Mouse (Mus musculus): ENCODE data around the gene Bloc1s5.

DNA sequence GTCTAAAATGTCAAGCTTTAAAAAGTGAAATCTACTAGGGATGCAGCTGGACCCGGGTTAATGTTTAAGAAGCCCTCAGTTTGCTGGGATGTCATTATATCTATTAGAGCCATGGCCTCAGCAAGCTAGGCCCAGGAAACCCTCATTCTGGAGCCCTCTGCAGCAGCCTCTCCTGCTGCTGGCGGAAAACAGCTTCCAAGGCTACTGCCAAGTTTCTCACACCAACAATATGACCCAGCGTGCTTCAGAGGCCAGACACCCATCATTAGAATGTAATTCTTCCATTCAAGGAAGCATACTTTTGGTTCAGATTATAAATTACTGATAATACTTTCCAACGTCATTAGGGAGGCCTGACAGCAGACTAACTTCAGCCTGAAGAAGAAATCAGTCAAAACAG, 18.0 kb downstream of the Bloc1s5 start:
- TF ChIP-seq POLR2A (IDR thresholded peaks at IDR 0.05; ENCODE audit: insufficient read length, low read depth) (no peak), CEBPB (IDR thresholded peaks at IDR 0.05; ENCODE audit: insufficient read depth, poor library complexity, severe bottlenecking) (no peak)

Data from myocyte (in vitro differentiated cells).